Mouse (Mus musculus) naive thymus-derived CD4-positive, alpha-beta T cell, adult 5 months (primary cell): Measurements from ENCODE around the gene Qser1. TPM values are rescaled to one million over a fixed set of nuclear protein-coding genes. Genes with fewer than 3 reads are reported as not detected.

Experiments
- polyA plus RNA-seq: library from polyadenylated mRNA; unstranded; fragments of 100-300 nt; shearing (Covaris generic); gene quantifications from one replicate; pipeline ENCODE4 v1.2.1, GENCODE M21; 2017

The Qser1 gene
- polyA plus RNA-seq, result 4.3 TPM

DNA sequence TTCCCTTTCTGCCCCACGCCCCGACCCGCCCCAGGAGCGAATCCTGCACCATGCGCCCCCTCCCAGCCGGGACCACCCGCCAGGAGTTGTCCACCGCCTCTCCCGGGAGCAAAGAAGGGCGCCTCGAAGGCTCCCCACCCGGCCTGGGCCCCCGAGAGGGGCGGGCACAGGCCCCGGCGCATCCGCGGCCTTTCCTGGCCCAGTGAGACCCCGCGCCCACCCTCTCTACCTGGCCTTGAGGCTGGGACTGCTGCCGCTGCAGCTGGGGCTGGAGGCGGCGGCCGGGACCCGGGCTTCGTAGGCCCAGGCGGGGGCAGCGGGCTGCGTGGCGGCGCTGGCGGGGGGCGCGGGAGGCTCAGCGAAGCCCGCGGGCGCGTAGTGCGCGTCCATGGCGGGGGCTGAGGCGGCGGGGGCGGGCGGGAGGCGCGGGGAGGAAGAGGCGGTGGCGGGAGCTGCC lies at the start of gene Qser1:
TSS of gene Qser1 (minus strand) at position 390 of the 457 bp plus-strand sequence.

DNA sequence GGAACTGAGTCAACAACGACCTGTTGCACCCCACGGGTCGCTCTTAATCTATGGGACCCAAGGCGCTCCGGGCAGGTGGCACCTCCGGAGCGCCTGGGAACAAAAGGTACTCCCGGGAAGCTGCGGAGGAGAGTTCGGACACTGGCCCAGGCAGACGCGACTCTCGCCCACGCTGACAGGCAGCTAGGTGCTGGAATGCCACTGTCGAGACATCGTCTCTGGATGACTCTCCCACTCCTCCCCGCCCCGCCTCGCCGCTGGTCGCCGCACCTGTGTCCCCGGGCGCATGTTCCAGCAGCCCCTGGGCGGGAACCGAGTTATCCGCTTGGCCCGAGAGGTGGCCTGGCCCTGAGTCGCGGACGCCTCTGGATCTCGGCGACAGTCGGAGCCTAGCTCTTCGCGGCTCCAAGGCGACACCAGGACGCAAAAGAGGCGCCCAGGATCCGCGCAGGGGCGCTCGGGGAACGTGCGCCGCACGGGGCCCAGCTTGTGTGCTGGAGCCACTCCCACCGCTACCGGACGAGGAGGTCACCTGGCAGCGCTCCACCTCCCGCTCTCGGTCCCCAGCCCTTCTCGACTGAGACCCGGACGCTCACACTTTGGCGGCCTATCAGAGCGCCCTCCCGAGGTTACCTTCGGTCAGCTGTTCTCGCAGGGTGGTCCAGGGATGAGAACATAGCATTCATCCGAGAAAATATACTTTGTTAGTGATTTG lies 32.9 kb upstream of the Qser1 start, which contains the start of gene Prrg4:
TSS of gene Prrg4 (minus strand) at position 601 of the 715 bp plus-strand sequence.

DNA sequence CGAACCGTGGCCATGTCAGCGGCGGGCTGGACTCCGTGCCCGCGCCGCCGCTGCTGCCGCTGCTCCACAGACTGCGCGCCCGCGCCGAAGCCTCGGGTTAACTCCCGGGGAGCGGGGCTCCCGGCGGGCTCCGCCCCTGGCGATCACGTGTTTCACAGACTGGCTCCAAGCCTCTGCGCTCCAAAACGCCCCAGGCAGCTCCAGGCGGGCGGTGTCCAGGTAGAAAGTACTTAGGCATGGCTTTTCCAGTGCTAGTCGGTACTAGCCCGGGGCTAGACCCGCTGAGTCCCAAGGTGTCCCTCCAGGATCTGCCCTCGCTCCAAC lies 73.9 kb downstream of the Qser1 start, which contains the start of gene Depdc7:
TSS of gene Depdc7 (minus strand) at position 138 of the 324 bp plus-strand sequence.

DNA sequence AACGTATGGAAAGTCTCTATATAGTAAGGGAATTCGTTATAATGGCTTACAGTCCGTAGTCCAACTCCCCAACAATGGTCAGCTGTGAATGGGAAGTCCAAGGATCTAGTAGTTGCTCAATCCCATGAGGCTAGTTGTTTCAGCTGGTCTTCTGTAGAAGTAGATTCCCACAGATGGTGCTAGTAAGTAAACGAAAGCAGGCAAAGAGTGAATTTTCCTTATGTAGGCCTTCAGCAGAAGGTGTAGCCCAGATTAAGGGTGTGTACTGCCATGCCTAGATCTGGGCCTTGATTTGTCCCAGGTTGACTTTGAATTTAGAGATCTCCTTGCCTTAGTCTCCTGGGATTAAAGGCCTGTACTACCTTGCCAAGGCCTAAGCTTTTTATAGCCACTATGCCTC lies 100.3 kb downstream of the Qser1 start, which contains the start of gene Pin1rt1:
TSS of gene Pin1rt1 (minus strand) at position 101 of the 400 bp plus-strand sequence.

DNA sequence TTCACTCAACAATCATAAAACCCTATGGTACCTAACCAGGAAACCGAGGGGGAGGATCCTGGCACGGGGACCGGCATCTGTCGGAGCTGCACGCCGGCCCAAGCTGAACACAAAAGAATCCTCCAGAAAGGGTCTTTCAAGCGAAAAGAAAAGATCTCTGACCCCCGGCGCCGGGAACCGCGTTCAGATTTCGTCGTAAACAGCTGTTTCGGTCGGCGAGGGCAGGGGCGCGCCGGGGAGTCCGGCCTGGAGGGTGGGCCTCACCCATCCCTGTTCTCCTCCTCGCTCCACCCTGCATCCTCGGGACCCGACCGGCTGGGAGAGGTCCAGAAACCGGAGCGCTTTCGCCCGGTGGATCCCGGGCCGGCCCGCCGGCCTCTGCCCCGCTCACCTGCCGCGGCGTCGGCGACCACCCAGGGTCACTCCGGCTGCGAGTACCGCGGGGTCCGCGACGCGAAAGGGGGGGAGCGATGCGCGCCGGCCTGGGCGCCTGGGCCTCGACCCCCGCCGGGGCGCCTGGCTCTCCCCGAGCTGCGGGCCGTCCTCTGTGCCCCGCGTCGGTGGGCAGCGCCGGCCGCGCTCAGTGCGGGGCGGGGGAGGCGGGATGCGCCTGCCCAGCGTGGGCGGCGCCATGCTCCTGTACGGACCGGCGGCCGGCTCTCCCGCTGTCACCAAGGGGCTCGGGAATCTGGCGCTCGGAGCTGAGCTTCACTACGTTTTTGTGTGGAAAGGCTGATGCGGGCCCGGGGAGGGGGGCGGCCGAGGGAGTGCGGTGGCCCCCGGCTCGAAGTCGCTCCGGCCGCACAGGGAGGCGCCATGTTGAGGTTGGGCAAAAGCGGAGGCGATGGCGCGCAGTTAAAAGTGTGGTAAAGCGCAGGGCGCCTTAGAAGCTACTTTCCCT lies 104.7 kb downstream of the Qser1 start, which contains the start of gene Tcp11l1:
TSS of gene Tcp11l1 (minus strand) at position 585 of the 901 bp plus-strand sequence.

Other genes with a start within 250 kb of the Qser1 start
- 40.1 TPM for gene Cstf3, start 226.2 kb downstream of the Qser1 start, polyA plus RNA-seq
- not detected for gene Tcp11l1, start 104.6 kb downstream of the Qser1 start, polyA plus RNA-seq
- 0.31 TPM for gene Pin1rt1, start 100.4 kb downstream of the Qser1 start, polyA plus RNA-seq
- not detected for gene Depdc7, start 73.9 kb downstream of the Qser1 start, polyA plus RNA-seq
- gene Prrg4, start 33.1 kb upstream of the Qser1 start, polyA plus RNA-seq, result 2.9 TPM
- 1.5 TPM for gene Ccdc73, start 51.0 kb upstream of the Qser1 start, polyA plus RNA-seq
- 272 TPM for gene Eif3m, start 200.3 kb upstream of the Qser1 start, polyA plus RNA-seq